Mouse (Mus musculus): ENCODE measurements around the gene Nccrp1. TPM values are rescaled to one million over a fixed set of nuclear protein-coding genes. Genes with fewer than 3 reads are reported as not detected.
A peak's percentile ranks its signal among the peaks of the same experiment; 100 is the strongest.

Gene Nccrp1
- not detected in 2 replicates for polyA plus RNA-seq (2015; fragmentation: Nextera tagmentation; extraction: Ambion mirVana)

GRCm38 (mm10) chr7:28547154-28547553 is at the start of gene Nccrp1:
TSS of gene Nccrp1 (minus strand) at chr7:28547254.
- Histone ChIP-seq H3K36me3 (no peaks in the 10 kb centered on the region), H3K9ac (no peak within 1 kb of the TSS), H3K27me3 (peaks cover 52% of the 10 kb centered on the region), H3K4me3 (replicated peaks) (0 out of 2 replicates have a peak within 1 kb of the TSS, but pooled peaks have one; percentile 6), H3K9me3 (replicated peaks) (no peaks in the 10 kb centered on the region), H3K4me2 (peak within 1 kb of the TSS; percentile 35), H3K4me1 (replicated peaks) (peaks cover 6% of the 10 kb centered on the region), H3K27ac (no peak within 1 kb of the TSS)
- DNase-seq (no peak), ATAC-seq (ENCODE audit: low read depth) (no peak)
- WGBS (ENCODE audit: insufficient replicate concordance): 7% methylated on average over 5 of the region's 5 CpGs

GRCm38 (mm10) chr7:28595751-28596435 is 48.8 kb upstream of the Nccrp1 start:
- 76% methylated on average over 8 of the region's 8 CpGs for WGBS (ENCODE audit: insufficient replicate concordance)
- Histone ChIP-seq H3K27ac (peak overlapping the region; percentile 98), H3K36me3 (peaks cover 25% of the 10 kb centered on the region), H3K4me1 (replicated peaks) (peaks cover 80% of the 10 kb centered on the region), H3K9ac (peak overlapping the region; percentile 70), H3K9me3 (replicated peaks) (no peaks in the 10 kb centered on the region), H3K4me2 (peak overlapping the region; percentile 94), H3K27me3 (no peaks in the 10 kb centered on the region), H3K4me3 (replicated peaks) (peak overlapping the region; percentile 80)
- ATAC-seq (ENCODE audit: low read depth) (no peak; the same call in 1 of the 2 replicates), DNase-seq (no peak)

- ATAC-seq (ENCODE audit: low read depth) (no peak), DNase-seq (no peak)
- H3K9me3 ChIP-seq (replicated peaks): no peaks in the 10 kb centered on the region
- peaks cover 25% of the 10 kb centered on the region for H3K36me3 ChIP-seq
- H3K4me3 ChIP-seq (replicated peaks): no peak overlapping the region
- WGBS (ENCODE audit: insufficient replicate concordance): 55% methylated on average over 14 of the region's 14 CpGs
- no peak overlapping the region for H3K9ac ChIP-seq
- no peak overlapping the region for H3K27ac ChIP-seq
- peaks cover 90% of the 10 kb centered on the region for H3K4me1 ChIP-seq (replicated peaks)
- no peaks in the 10 kb centered on the region for H3K27me3 ChIP-seq
- H3K4me2 ChIP-seq: no peak overlapping the region
These were observed 46.4 kb upstream of the Nccrp1 start for GRCm38 (mm10) chr7:28593206-28594111.

- no peak overlapping the region for H3K4me3 ChIP-seq (replicated peaks)
- H3K9ac ChIP-seq: peak overlapping the region; percentile 43; the same call in 1 of the 2 replicates
- DNase-seq (no peak), ATAC-seq (ENCODE audit: low read depth) (no peak)
- H3K27me3 ChIP-seq: no peaks in the 10 kb centered on the region
- peaks cover 25% of the 10 kb centered on the region for H3K36me3 ChIP-seq
- H3K4me1 ChIP-seq (replicated peaks): peaks cover 97% of the 10 kb centered on the region
- peak overlapping the region; percentile 23; the same call in 1 of the 2 replicates for H3K27ac ChIP-seq
- no peak overlapping the region for H3K4me2 ChIP-seq
- 58% methylated on average over 1 of the region's 1 CpGs for WGBS (ENCODE audit: insufficient replicate concordance)
- H3K9me3 ChIP-seq (replicated peaks): no peaks in the 10 kb centered on the region
These were observed 44.8 kb upstream of the Nccrp1 start for GRCm38 (mm10) chr7:28591862-28592261.

GRCm38 (mm10) chr7:28587644-28588043 is 40.6 kb upstream of the Nccrp1 start:
- Histone ChIP-seq H3K4me2 (no peak overlapping the region), H3K4me1 (replicated peaks) (peaks cover 97% of the 10 kb centered on the region), H3K27ac (no peak overlapping the region; the same call in 1 of the 2 replicates), H3K27me3 (no peaks in the 10 kb centered on the region), H3K9ac (peak overlapping the region; percentile 41), H3K4me3 (replicated peaks) (no peak overlapping the region), H3K9me3 (replicated peaks) (no peaks in the 10 kb centered on the region), H3K36me3 (peaks cover 11% of the 10 kb centered on the region)
- ATAC-seq (ENCODE audit: low read depth) (no peak), DNase-seq (no peak)

- no peak for ATAC-seq (ENCODE audit: low read depth)
- Histone ChIP-seq H3K27ac (peak overlapping the region; percentile 37; the same call in 1 of the 2 replicates), H3K4me2 (no peak overlapping the region), H3K27me3 (no peaks in the 10 kb centered on the region), H3K4me1 (replicated peaks) (peaks cover 97% of the 10 kb centered on the region), H3K4me3 (replicated peaks) (no peak overlapping the region), H3K9ac (peak overlapping the region; percentile 34; the same call in 1 of the 2 replicates), H3K36me3 (peaks cover 8% of the 10 kb centered on the region; the same call in 1 of the 2 replicates), H3K9me3 (replicated peaks) (no peaks in the 10 kb centered on the region)
- no peak for DNase-seq
- WGBS (ENCODE audit: insufficient replicate concordance): 81% methylated on average over 6 of the region's 6 CpGs
These were observed 39.8 kb upstream of the Nccrp1 start for GRCm38 (mm10) chr7:28586663-28587411.

GRCm38 (mm10) chr7:28585001-28585400 is 37.9 kb upstream of the Nccrp1 start:
- Histone ChIP-seq H3K4me3 (replicated peaks) (peak overlapping the region; percentile 10), H3K36me3 (peaks cover 7% of the 10 kb centered on the region; the same call in 1 of the 2 replicates), H3K27me3 (no peaks in the 10 kb centered on the region), H3K4me2 (peak overlapping the region; percentile 69), H3K4me1 (replicated peaks) (peaks cover 97% of the 10 kb centered on the region), H3K9ac (peak overlapping the region; percentile 77), H3K27ac (peak overlapping the region; percentile 97), H3K9me3 (replicated peaks) (no peaks in the 10 kb centered on the region)
- no peak for ATAC-seq (ENCODE audit: low read depth)
- no peak for DNase-seq
- WGBS (ENCODE audit: insufficient replicate concordance): 81% methylated on average over 6 of the region's 6 CpGs

- Histone ChIP-seq H3K27ac (peak overlapping the region; percentile 97), H3K4me3 (replicated peaks) (peak overlapping the region; percentile 35; the same call in 1 of the 2 replicates), H3K36me3 (peaks cover 10% of the 10 kb centered on the region; the same call in 1 of the 2 replicates), H3K9me3 (replicated peaks) (no peaks in the 10 kb centered on the region), H3K9ac (peak overlapping the region; percentile 77), H3K4me2 (peak overlapping the region; percentile 69), H3K27me3 (no peaks in the 10 kb centered on the region), H3K4me1 (replicated peaks) (peaks cover 97% of the 10 kb centered on the region)
- peak; percentile 52 for ATAC-seq (ENCODE audit: low read depth)
- 31% methylated on average over 4 of the region's 4 CpGs for WGBS (ENCODE audit: insufficient replicate concordance)
- DNase-seq: no peak
These were observed 37.4 kb upstream of the Nccrp1 start for GRCm38 (mm10) chr7:28584468-28584867.

- 46% methylated on average over 8 of the region's 8 CpGs for WGBS (ENCODE audit: insufficient replicate concordance)
- Histone ChIP-seq H3K4me3 (replicated peaks) (peak overlapping the region; percentile 35), H3K27ac (peak overlapping the region; percentile 97), H3K9me3 (replicated peaks) (no peaks in the 10 kb centered on the region), H3K36me3 (peaks cover 14% of the 10 kb centered on the region; the same call in 1 of the 2 replicates), H3K9ac (peak overlapping the region; percentile 77), H3K4me2 (peak overlapping the region; percentile 69), H3K27me3 (no peaks in the 10 kb centered on the region), H3K4me1 (replicated peaks) (peaks cover 99% of the 10 kb centered on the region)
- DNase-seq: peak; percentile 54
- peak; percentile 64 for ATAC-seq (ENCODE audit: low read depth)
These were observed 36.7 kb upstream of the Nccrp1 start for GRCm38 (mm10) chr7:28583570-28584344.

- Histone ChIP-seq H3K27ac (peak overlapping the region; percentile 97), H3K9ac (peak overlapping the region; percentile 77), H3K4me2 (peak overlapping the region; percentile 69), H3K9me3 (replicated peaks) (no peaks in the 10 kb centered on the region), H3K36me3 (peaks cover 14% of the 10 kb centered on the region; the same call in 1 of the 2 replicates), H3K4me3 (replicated peaks) (peak overlapping the region; percentile 35), H3K27me3 (no peaks in the 10 kb centered on the region), H3K4me1 (replicated peaks) (peaks cover 100% of the 10 kb centered on the region)
- DNase-seq (no peak), ATAC-seq (ENCODE audit: low read depth) (no peak)
- WGBS (ENCODE audit: insufficient replicate concordance): 20% methylated on average over 11 of the region's 11 CpGs
These were observed 35.8 kb upstream of the Nccrp1 start for GRCm38 (mm10) chr7:28582841-28583240.

Data from liver, embryonic 13.5 days (tissue).